Mouse (Mus musculus): Measurements from ENCODE around the gene Ctnnal1.

- TF ChIP-seq CTCF (IDR thresholded peaks at IDR 0.05; ENCODE audit: low read depth) (no peak), EP300 (IDR thresholded peaks at IDR 0.05; ENCODE audit: low read depth) (no peak)
These were observed 93.9 kb downstream of the Ctnnal1 start for GRCm38 (mm10) chr4:56771065-56771464.
